Mouse (Mus musculus): ENCODE results near the gene Il3. TPM values are rescaled to one million over a fixed set of nuclear protein-coding genes. Genes with fewer than 3 reads are reported as not detected.

Il3 gene
- polyA plus RNA-seq, 1 experiment from 2014 or later, result not detected

GRCm38 (mm10) chr11:54224475-54224986 is 42.5 kb downstream of the Il3 start:
- 75% methylated on average over 5 of the region's 5 CpGs for WGBS
- no peak overlapping the region for H3K27ac ChIP-seq (ENCODE audit: low read depth)
- H3K4me1 ChIP-seq (ENCODE audit: insufficient read depth), result no peaks in the 10 kb centered on the region
- H3K4me3 ChIP-seq (ENCODE audit: low read depth, low read length), result no peak overlapping the region
- no peak overlapping the region for H3K9ac ChIP-seq
- no peaks in the 10 kb centered on the region for H3K27me3 ChIP-seq (ENCODE audit: insufficient read depth, low read length)
- ATAC-seq (ENCODE audit: insufficient read depth) (no peak), DNase-seq (no peak)
- no peaks in the 10 kb centered on the region for H3K36me3 ChIP-seq (ENCODE audit: insufficient read depth)
- no peak overlapping the region for H3K4me2 ChIP-seq
- no peaks in the 10 kb centered on the region for H3K9me3 ChIP-seq (ENCODE audit: low read depth, low read length)
- TF ChIP-seq CTCF (IDR thresholded peaks at IDR 0.05; ENCODE audit: low read depth), result no peak

GRCm38 (mm10) chr11:54223637-54224474 is 43.2 kb downstream of the Il3 start:
- no peak for ATAC-seq (ENCODE audit: insufficient read depth)
- H3K4me1 ChIP-seq (ENCODE audit: insufficient read depth), result no peaks in the 10 kb centered on the region
- no peak overlapping the region for H3K4me3 ChIP-seq (ENCODE audit: low read depth, low read length)
- TF ChIP-seq CTCF (IDR thresholded peaks at IDR 0.05; ENCODE audit: low read depth), result no peak
- H3K27ac ChIP-seq (ENCODE audit: low read depth), result no peak overlapping the region
- 70% methylated on average over 9 of the region's 9 CpGs for WGBS
- no peaks in the 10 kb centered on the region for H3K36me3 ChIP-seq (ENCODE audit: insufficient read depth)
- H3K4me2 ChIP-seq, result no peak overlapping the region
- no peak overlapping the region for H3K9ac ChIP-seq
- H3K9me3 ChIP-seq (ENCODE audit: low read depth, low read length), result no peaks in the 10 kb centered on the region
- H3K27me3 ChIP-seq (ENCODE audit: insufficient read depth, low read length), result no peaks in the 10 kb centered on the region
- no peak for DNase-seq

GRCm38 (mm10) chr11:54219903-54220740 is 47.0 kb downstream of the Il3 start:
- WGBS, result 23% methylated on average over 6 of the region's 6 CpGs
- peak; percentile 21; the same call in 1 of the 2 replicates for ATAC-seq (ENCODE audit: insufficient read depth)
- H3K9ac ChIP-seq, result no peak overlapping the region
- H3K4me3 ChIP-seq (ENCODE audit: low read depth, low read length), result no peak overlapping the region
- no peak overlapping the region for H3K27ac ChIP-seq (ENCODE audit: low read depth)
- peak; percentile 15 for DNase-seq
- H3K36me3 ChIP-seq (ENCODE audit: insufficient read depth), result no peaks in the 10 kb centered on the region
- H3K4me2 ChIP-seq, result no peak overlapping the region
- H3K4me1 ChIP-seq (ENCODE audit: insufficient read depth), result no peaks in the 10 kb centered on the region
- no peak for TF ChIP-seq CTCF (IDR thresholded peaks at IDR 0.05; ENCODE audit: low read depth)
- no peaks in the 10 kb centered on the region for H3K27me3 ChIP-seq (ENCODE audit: insufficient read depth, low read length)
- no peaks in the 10 kb centered on the region for H3K9me3 ChIP-seq (ENCODE audit: low read depth, low read length)

GRCm38 (mm10) chr11:54219191-54219590 is 47.9 kb downstream of the Il3 start:
- no peak overlapping the region for H3K9ac ChIP-seq
- no peak for TF ChIP-seq CTCF (IDR thresholded peaks at IDR 0.05; ENCODE audit: low read depth)
- no peaks in the 10 kb centered on the region for H3K9me3 ChIP-seq (ENCODE audit: low read depth, low read length)
- no peaks in the 10 kb centered on the region for H3K4me1 ChIP-seq (ENCODE audit: insufficient read depth)
- no peak overlapping the region for H3K27ac ChIP-seq (ENCODE audit: low read depth)
- DNase-seq (no peak), ATAC-seq (ENCODE audit: insufficient read depth) (no peak)
- no peaks in the 10 kb centered on the region for H3K36me3 ChIP-seq (ENCODE audit: insufficient read depth)
- WGBS, result 80% methylated on average over 1 of the region's 1 CpGs
- no peaks in the 10 kb centered on the region for H3K27me3 ChIP-seq (ENCODE audit: insufficient read depth, low read length)
- H3K4me3 ChIP-seq (ENCODE audit: low read depth, low read length), result no peak overlapping the region
- no peak overlapping the region for H3K4me2 ChIP-seq

- Histone ChIP-seq H3K4me2 (no peak overlapping the region), H3K36me3 (ENCODE audit: insufficient read depth) (no peaks in the 10 kb centered on the region), H3K27ac (ENCODE audit: low read depth) (no peak overlapping the region), H3K9ac (no peak overlapping the region), H3K27me3 (ENCODE audit: insufficient read depth, low read length) (no peaks in the 10 kb centered on the region), H3K4me3 (ENCODE audit: low read depth, low read length) (no peak overlapping the region), H3K9me3 (ENCODE audit: low read depth, low read length) (no peaks in the 10 kb centered on the region), H3K4me1 (ENCODE audit: insufficient read depth) (no peaks in the 10 kb centered on the region)
- ATAC-seq (ENCODE audit: insufficient read depth) (no peak), DNase-seq (no peak)
- WGBS, result 66% methylated on average over 7 of the region's 7 CpGs
- TF ChIP-seq CTCF (IDR thresholded peaks at IDR 0.05; ENCODE audit: low read depth), result no peak
These were observed 49.7 kb downstream of the Il3 start for GRCm38 (mm10) chr11:54217384-54217783.

GRCm38 (mm10) chr11:54216091-54216490 is 51.0 kb downstream of the Il3 start:
- no peaks in the 10 kb centered on the region for H3K36me3 ChIP-seq (ENCODE audit: insufficient read depth)
- TF ChIP-seq CTCF (IDR thresholded peaks at IDR 0.05; ENCODE audit: low read depth), result no peak
- no peak for DNase-seq

More at GRCm38 (mm10) chr11:54216091-54216490, 51.0 kb downstream of the Il3 start:
- no peak for ATAC-seq (ENCODE audit: insufficient read depth)
- Histone ChIP-seq H3K27ac (ENCODE audit: low read depth) (no peak overlapping the region), H3K9ac (no peak overlapping the region), H3K4me3 (ENCODE audit: low read depth, low read length) (no peak overlapping the region), H3K4me2 (no peak overlapping the region), H3K27me3 (ENCODE audit: insufficient read depth, low read length) (no peaks in the 10 kb centered on the region), H3K4me1 (ENCODE audit: insufficient read depth) (no peaks in the 10 kb centered on the region), H3K9me3 (ENCODE audit: low read depth, low read length) (no peaks in the 10 kb centered on the region)
- 64% methylated on average over 6 of the region's 6 CpGs for WGBS

Other genes with a start within 250 kb of the Il3 start
- 0.38 and 0.45 TPM in 2 replicates for gene Slc22a4, start 239.2 kb downstream of the Il3 start, polyA plus RNA-seq (2014; fragmentation: Nextera tagmentation; extraction: Ambion mirVana)
- gene Pdlim4, start 198.3 kb downstream of the Il3 start, polyA plus RNA-seq (2014; fragmentation: Nextera tagmentation; extraction: Ambion mirVana), result 12.1 and 12.6 TPM in 2 replicates
- 26.0 and 28.4 TPM in 2 replicates for gene P4ha2, start 167.2 kb downstream of the Il3 start, polyA plus RNA-seq (2014; fragmentation: Nextera tagmentation; extraction: Ambion mirVana)
- 0.24 and 0.32 TPM in 2 replicates for gene Csf2, start 17.6 kb downstream of the Il3 start, polyA plus RNA-seq (2014; fragmentation: Nextera tagmentation; extraction: Ambion mirVana)
- 0.35 and 0.67 TPM in 2 replicates for gene Acsl6, start 36.5 kb upstream of the Il3 start, polyA plus RNA-seq (2014; fragmentation: Nextera tagmentation; extraction: Ambion mirVana)
- gene Meikin, start 103.4 kb upstream of the Il3 start, polyA plus RNA-seq (2014; fragmentation: Nextera tagmentation; extraction: Ambion mirVana), result not detected in 2 replicates
- 11.1 and 12.4 TPM in 2 replicates for gene Fnip1, start 170.9 kb upstream of the Il3 start, polyA plus RNA-seq (2014; fragmentation: Nextera tagmentation; extraction: Ambion mirVana)